Mouse (Mus musculus): ENCODE results near the gene Phlpp1. TPM values are rescaled to one million over a fixed set of nuclear protein-coding genes. Genes with fewer than 3 reads are reported as not detected.

Gene Phlpp1
- polyA plus RNA-seq, 1 experiment from 2014 or later: 7.8 TPM

DNA sequence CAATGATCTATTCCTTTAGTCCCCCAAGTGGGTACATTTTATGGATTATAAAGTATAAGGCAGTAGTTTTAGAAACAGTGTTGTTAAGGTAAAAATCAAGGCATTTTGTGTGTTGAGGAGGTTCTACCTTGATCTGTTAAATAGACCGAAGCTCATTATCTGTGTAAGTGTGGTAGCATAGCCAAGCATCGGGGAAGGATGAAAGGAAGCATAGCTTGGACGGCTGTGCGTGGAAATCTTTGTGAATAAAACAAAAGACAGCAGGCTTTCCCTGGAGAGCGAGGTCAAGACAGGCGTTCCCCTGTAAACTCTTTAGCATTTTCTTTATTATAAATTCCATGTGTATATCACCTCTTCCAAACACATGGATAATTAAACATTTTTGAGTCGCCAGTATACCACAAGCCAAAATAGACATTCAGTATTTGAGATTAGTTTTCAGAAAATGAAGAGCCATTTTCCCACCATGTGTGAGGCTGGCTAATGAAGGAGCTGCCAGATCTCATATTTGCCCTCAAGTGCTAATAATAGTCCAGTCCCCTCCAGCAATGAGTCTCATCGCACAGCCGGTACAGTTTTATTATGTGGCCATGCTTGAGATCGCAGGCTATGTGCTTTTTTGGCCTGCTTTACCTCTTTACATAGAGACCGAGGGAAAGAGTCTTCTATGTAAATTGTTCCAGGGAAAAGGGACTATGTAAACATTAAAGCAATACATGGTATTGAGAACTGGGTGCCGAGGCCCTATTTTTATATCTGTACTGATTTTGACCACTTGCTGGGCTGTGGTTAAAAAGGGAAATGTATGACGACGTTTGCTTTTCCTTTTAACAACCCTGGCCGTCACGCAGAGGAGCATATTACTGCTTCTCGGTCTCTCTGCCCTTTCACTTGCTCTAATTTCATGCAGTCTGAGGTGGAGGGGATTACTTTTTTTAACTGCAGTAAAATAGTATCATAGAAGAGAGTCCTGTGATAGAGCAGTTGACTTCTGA, 22.9 kb upstream of the Phlpp1 start:
- H3K4me2 ChIP-seq: no peak overlapping the region
- peaks cover 8% of the 10 kb centered on the region; the same call in 1 of the 2 replicates for H3K4me1 ChIP-seq
- H3K9ac ChIP-seq (replicated peaks): no peak overlapping the region
- no peak overlapping the region for H3K27ac ChIP-seq (replicated peaks)
- ATAC-seq (ENCODE audit: low FRiP score): peak; percentile 62; the same call in 1 of the 2 replicates
- WGBS: 37% methylated on average over 17 of the region's 17 CpGs
- no peaks in the 10 kb centered on the region for H3K27me3 ChIP-seq (replicated peaks)
- H3K9me3 ChIP-seq (replicated peaks): no peaks in the 10 kb centered on the region
- H3K4me3 ChIP-seq (replicated peaks): no peak overlapping the region
- H3K36me3 ChIP-seq: no peaks in the 10 kb centered on the region

DNA sequence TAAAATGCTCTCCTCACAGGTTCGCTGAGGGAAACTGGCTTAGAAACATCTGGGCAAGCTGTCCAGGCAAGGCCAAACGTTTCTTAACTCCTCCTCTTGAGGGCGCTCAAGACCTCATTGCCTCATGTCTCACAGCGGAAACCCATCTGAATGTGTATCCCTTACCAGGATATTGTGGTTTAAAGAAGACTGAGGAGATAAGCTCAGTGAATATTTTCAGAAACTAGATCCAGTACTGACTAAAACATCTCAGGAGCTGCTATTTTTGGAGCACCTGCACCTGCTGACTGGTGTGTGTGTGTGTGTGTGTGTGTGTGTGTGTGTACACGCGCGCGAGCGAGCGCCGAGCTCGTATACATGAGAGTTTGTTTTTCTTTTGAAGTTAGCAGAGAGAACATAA, 19.7 kb upstream of the Phlpp1 start:
- ATAC-seq (ENCODE audit: low FRiP score): no peak
- Histone ChIP-seq H3K27ac (replicated peaks) (no peak overlapping the region), H3K4me3 (replicated peaks) (no peak overlapping the region), H3K27me3 (replicated peaks) (no peaks in the 10 kb centered on the region), H3K4me2 (no peak overlapping the region), H3K9ac (replicated peaks) (no peak overlapping the region), H3K36me3 (no peaks in the 10 kb centered on the region), H3K9me3 (replicated peaks) (no peaks in the 10 kb centered on the region), H3K4me1 (peaks cover 8% of the 10 kb centered on the region; the same call in 1 of the 2 replicates)
- 85% methylated on average over 12 of the region's 12 CpGs for WGBS

- Histone ChIP-seq H3K4me1 (peaks cover 8% of the 10 kb centered on the region; the same call in 1 of the 2 replicates), H3K4me2 (no peak overlapping the region), H3K27me3 (replicated peaks) (no peaks in the 10 kb centered on the region), H3K36me3 (no peaks in the 10 kb centered on the region), H3K27ac (replicated peaks) (no peak overlapping the region), H3K9ac (replicated peaks) (no peak overlapping the region), H3K9me3 (replicated peaks) (no peaks in the 10 kb centered on the region), H3K4me3 (replicated peaks) (no peak overlapping the region)
- no peak for ATAC-seq (ENCODE audit: low FRiP score)
Observed at GRCm38 (mm10) chr1:106152742-106153141, 18.8 kb upstream of the Phlpp1 start.

DNA sequence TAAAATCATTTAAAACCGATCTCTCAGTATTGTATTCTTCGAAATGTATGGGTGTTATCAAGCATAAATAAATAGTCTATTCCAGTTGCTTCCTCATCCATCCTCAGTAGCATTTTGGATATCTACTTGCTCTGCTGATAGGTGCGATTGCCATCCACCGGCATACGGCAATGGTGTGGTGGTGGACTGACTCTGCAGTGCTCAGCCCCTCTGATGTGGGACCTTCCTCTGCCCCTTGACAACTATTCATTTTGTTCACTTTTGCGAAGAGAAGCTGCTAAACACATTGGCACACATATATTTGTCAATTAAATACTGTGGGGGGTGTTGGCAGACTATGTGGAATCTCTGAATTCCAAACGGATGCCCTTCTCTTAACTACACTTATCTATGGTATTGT, 17.0 kb upstream of the Phlpp1 start:
- no peaks in the 10 kb centered on the region for H3K36me3 ChIP-seq
- H3K27ac ChIP-seq (replicated peaks): no peak overlapping the region
- H3K4me2 ChIP-seq: no peak overlapping the region
- ATAC-seq (ENCODE audit: low FRiP score): no peak
- H3K4me3 ChIP-seq (replicated peaks): no peak overlapping the region
- 83% methylated on average over 7 of the region's 7 CpGs for WGBS
- no peaks in the 10 kb centered on the region for H3K27me3 ChIP-seq (replicated peaks)
- H3K4me1 ChIP-seq: no peaks in the 10 kb centered on the region
- H3K9ac ChIP-seq (replicated peaks): no peak overlapping the region
- H3K9me3 ChIP-seq (replicated peaks): no peaks in the 10 kb centered on the region

GRCm38 (mm10) chr1:106155087-106155567, 16.4 kb upstream of the Phlpp1 start:
- Histone ChIP-seq H3K4me3 (replicated peaks) (no peak overlapping the region), H3K27ac (replicated peaks) (no peak overlapping the region; the same call in 1 of the 2 replicates), H3K9me3 (replicated peaks) (no peaks in the 10 kb centered on the region), H3K36me3 (no peaks in the 10 kb centered on the region), H3K9ac (replicated peaks) (no peak overlapping the region), H3K4me2 (no peak overlapping the region), H3K4me1 (no peaks in the 10 kb centered on the region), H3K27me3 (replicated peaks) (no peaks in the 10 kb centered on the region)
- no peak for ATAC-seq (ENCODE audit: low FRiP score)
- WGBS: 63% methylated on average over 10 of the region's 10 CpGs

- H3K4me1 ChIP-seq: no peaks in the 10 kb centered on the region
- no peak overlapping the region for H3K4me2 ChIP-seq
- H3K4me3 ChIP-seq (replicated peaks): no peak overlapping the region
- H3K9ac ChIP-seq (replicated peaks): no peak overlapping the region
- ATAC-seq (ENCODE audit: low FRiP score): no peak
- no peak overlapping the region for H3K27ac ChIP-seq (replicated peaks)
- 80% methylated on average over 6 of the region's 6 CpGs for WGBS
- H3K9me3 ChIP-seq (replicated peaks): no peaks in the 10 kb centered on the region
- H3K27me3 ChIP-seq (replicated peaks): no peaks in the 10 kb centered on the region
- H3K36me3 ChIP-seq: no peaks in the 10 kb centered on the region
Observed at GRCm38 (mm10) chr1:106155702-106156101, 15.8 kb upstream of the Phlpp1 start.

DNA sequence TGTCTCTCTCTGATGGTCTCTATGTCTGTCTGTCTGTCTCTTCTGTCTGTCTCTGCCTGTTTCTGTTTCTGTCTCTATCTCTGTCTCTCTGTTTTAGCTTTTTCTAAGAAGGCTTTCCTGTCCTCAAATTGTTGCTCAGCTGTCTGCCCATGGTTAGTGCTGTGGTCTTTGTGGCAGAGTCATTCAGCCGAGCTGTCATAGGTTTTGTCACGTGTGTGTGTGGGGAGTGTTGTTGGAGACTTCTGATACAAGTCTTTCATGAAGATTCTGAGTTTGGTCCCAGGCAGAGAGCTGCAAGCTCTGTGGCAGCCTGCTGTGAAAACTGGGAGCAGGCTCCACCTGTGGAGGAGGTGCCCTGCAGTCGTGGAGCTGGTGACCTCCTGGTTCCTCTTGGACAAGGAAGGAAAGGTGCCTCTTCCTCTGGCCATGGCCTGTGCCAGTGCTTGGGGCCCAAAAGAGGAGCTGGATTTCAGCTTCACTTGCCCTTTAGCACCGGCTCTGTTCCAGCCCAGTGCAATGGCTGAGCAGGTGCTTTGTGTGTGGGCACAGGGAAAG, 13.5 kb upstream of the Phlpp1 start:
- Histone ChIP-seq H3K36me3 (no peaks in the 10 kb centered on the region), H3K9ac (replicated peaks) (no peak overlapping the region), H3K9me3 (replicated peaks) (no peaks in the 10 kb centered on the region), H3K27me3 (replicated peaks) (no peaks in the 10 kb centered on the region), H3K27ac (replicated peaks) (no peak overlapping the region), H3K4me2 (no peak overlapping the region), H3K4me3 (replicated peaks) (no peak overlapping the region), H3K4me1 (no peaks in the 10 kb centered on the region)
- no peak for ATAC-seq (ENCODE audit: low FRiP score)
- WGBS: 71% methylated on average over 4 of the region's 4 CpGs

DNA sequence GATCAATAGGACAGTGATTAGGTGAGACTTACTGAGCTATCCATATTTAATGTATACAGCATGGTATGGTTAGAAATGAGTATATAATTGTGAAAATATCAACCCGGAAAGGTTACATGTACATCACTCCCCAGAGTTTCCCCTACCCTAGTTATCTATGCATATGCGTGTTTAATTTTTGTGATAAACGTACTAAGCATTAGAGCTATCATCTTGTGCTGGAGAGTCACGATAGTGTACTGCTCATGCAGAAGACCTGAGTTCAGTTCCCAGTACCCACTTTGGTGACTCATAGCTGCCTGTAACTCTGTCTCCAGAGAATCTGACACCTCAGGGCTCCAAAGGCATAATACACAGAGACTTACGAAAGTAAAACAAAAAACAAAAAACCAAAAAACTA, 11.9 kb upstream of the Phlpp1 start:
- H3K4me2 ChIP-seq: no peak overlapping the region
- ATAC-seq (ENCODE audit: low FRiP score): no peak
- no peaks in the 10 kb centered on the region for H3K36me3 ChIP-seq
- WGBS: 94% methylated on average over 5 of the region's 5 CpGs
- no peaks in the 10 kb centered on the region for H3K4me1 ChIP-seq
- no peak overlapping the region for H3K4me3 ChIP-seq (replicated peaks)
- no peaks in the 10 kb centered on the region for H3K9me3 ChIP-seq (replicated peaks)
- H3K27ac ChIP-seq (replicated peaks): no peak overlapping the region
- H3K27me3 ChIP-seq (replicated peaks): no peaks in the 10 kb centered on the region
- H3K9ac ChIP-seq (replicated peaks): no peak overlapping the region

DNA sequence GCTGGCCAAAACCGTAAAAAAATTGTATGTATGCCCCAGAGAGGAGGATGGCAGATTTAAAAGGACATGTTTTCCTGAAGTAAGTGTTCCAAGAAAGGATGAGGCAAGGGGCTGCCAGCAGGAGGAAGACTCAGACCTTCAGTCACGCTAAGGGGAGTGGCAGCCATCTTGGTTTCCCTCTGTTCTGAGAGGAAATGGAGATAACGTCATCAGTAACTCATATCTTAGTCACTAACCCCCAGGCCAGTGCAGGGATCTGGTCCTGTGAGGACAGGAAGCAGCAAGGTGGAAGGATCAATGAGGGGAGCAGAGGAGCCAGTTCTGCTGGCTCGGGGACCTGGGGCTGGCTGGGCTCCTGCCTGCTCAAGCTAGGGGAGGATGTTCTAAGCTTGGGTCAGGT, 10.6 kb upstream of the Phlpp1 start:
- WGBS: 88% methylated on average over 4 of the region's 4 CpGs
- ATAC-seq (ENCODE audit: low FRiP score): no peak
- H3K9ac ChIP-seq (replicated peaks): no peak overlapping the region

GRCm38 (mm10) chr1:106162581-106162980, 9.0 kb upstream of the Phlpp1 start:
- H3K9ac ChIP-seq (replicated peaks): no peak overlapping the region
- no peaks in the 10 kb centered on the region for H3K36me3 ChIP-seq
- H3K4me1 ChIP-seq: peaks cover 2% of the 10 kb centered on the region; the same call in 1 of the 2 replicates
- H3K4me2 ChIP-seq: no peak overlapping the region
- H3K4me3 ChIP-seq (replicated peaks): no peak overlapping the region
- H3K9me3 ChIP-seq (replicated peaks): no peaks in the 10 kb centered on the region
- H3K27me3 ChIP-seq (replicated peaks): no peaks in the 10 kb centered on the region
- no peak overlapping the region for H3K27ac ChIP-seq (replicated peaks)
- no peak for ATAC-seq (ENCODE audit: low FRiP score)
- WGBS: 75% methylated on average over 7 of the region's 7 CpGs

More for the DNA sequence above, 10.6 kb upstream of the Phlpp1 start:
- no peak overlapping the region for H3K4me3 ChIP-seq (replicated peaks)
- H3K27ac ChIP-seq (replicated peaks): no peak overlapping the region
- no peaks in the 10 kb centered on the region for H3K27me3 ChIP-seq (replicated peaks)
- no peak overlapping the region for H3K4me2 ChIP-seq
- H3K36me3 ChIP-seq: no peaks in the 10 kb centered on the region
- H3K9me3 ChIP-seq (replicated peaks): no peaks in the 10 kb centered on the region
- H3K4me1 ChIP-seq: no peaks in the 10 kb centered on the region

GRCm38 (mm10) chr1:106163401-106163800, 8.2 kb upstream of the Phlpp1 start:
- peaks cover 8% of the 10 kb centered on the region; the same call in 1 of the 2 replicates for H3K4me1 ChIP-seq
- H3K27ac ChIP-seq (replicated peaks): no peak overlapping the region
- WGBS: 92% methylated on average over 8 of the region's 8 CpGs
- no peaks in the 10 kb centered on the region for H3K9me3 ChIP-seq (replicated peaks)
- no peak overlapping the region for H3K9ac ChIP-seq (replicated peaks)
- H3K27me3 ChIP-seq (replicated peaks): no peaks in the 10 kb centered on the region
- H3K4me2 ChIP-seq: no peak overlapping the region
- no peak for ATAC-seq (ENCODE audit: low FRiP score)
- H3K4me3 ChIP-seq (replicated peaks): no peak overlapping the region
- no peaks in the 10 kb centered on the region for H3K36me3 ChIP-seq

- H3K4me2 ChIP-seq: no peak overlapping the region
- no peak overlapping the region for H3K4me3 ChIP-seq (replicated peaks)
- H3K9me3 ChIP-seq (replicated peaks): no peaks in the 10 kb centered on the region
- ATAC-seq (ENCODE audit: low FRiP score): no peak
- no peak overlapping the region for H3K9ac ChIP-seq (replicated peaks)
- no peaks in the 10 kb centered on the region for H3K36me3 ChIP-seq
- H3K4me1 ChIP-seq: peaks cover 11% of the 10 kb centered on the region; the same call in 1 of the 2 replicates
- no peak overlapping the region for H3K27ac ChIP-seq (replicated peaks)
- whole genome bisulfite sequencing: 96% methylated on average over 3 of the region's 3 CpGs
- no peaks in the 10 kb centered on the region for H3K27me3 ChIP-seq (replicated peaks)
Observed at GRCm38 (mm10) chr1:106164111-106164510, 7.4 kb upstream of the Phlpp1 start.

Data from neural tube, embryonic 15.5 days (tissue).